Mouse (Mus musculus) forebrain, postnatal 0 days (tissue): ENCODE results near the gene Tmem182. TPM values are rescaled to one million over a fixed set of nuclear protein-coding genes. Genes with fewer than 3 reads are reported as not detected.
A peak's percentile ranks its signal among the peaks of the same experiment; 100 is the strongest.

Experiments
- ATAC-seq: fragments of 200-750 bp; cut with Nextera tagmentation; 2 replicates; pipeline ENCODE4 v1.8.0; 2017; ENCODE audit warnings: mild to moderate bottlenecking, moderate library complexity
- DNase-seq: peaks from one replicate; pipeline ENCODE4 v3.0.0-alpha.2; 2015
- H3K27ac ChIP-seq: fragments of 300-500 bp; sonication (generic); 2 replicates; pipeline ENCODE4 v1.5.1; 2014; ENCODE audit warnings: low read depth, mild to moderate bottlenecking, antibody characterized with exemption, low read length, moderate library complexity, mixed read lengths
- H3K27me3 ChIP-seq: fragments of 300-500 bp; sonication (generic); 2 replicates; pipeline ENCODE4 v1.6.1; 2014; ENCODE audit warnings: mild to moderate bottlenecking, low read length, mixed read lengths; ENCODE audit not compliant: insufficient read depth
- H3K36me3 ChIP-seq: fragments of 300-500 bp; sonication (generic); 2 replicates; pipeline ENCODE4 v1.6.1; 2014; ENCODE audit warnings: mild to moderate bottlenecking, moderate library complexity; ENCODE audit not compliant: insufficient read depth
- H3K4me1 ChIP-seq: fragments of 300-500 bp; sonication (generic); 2 replicates; pipeline ENCODE4 v1.6.1; 2014; ENCODE audit warnings: antibody characterized with exemption; ENCODE audit not compliant: insufficient read depth
- H3K4me2 ChIP-seq: fragments of 300-500 bp; sonication (generic); 2 replicates; pipeline ENCODE4 v1.6.1; 2014; ENCODE audit warnings: low read depth, mild to moderate bottlenecking, moderate library complexity
- H3K4me3 ChIP-seq: fragments of 300-500 bp; sonication (generic); 2 replicates; pipeline ENCODE4 v1.5.1; 2014; ENCODE audit warnings: low read depth, low read length, mixed read lengths
- H3K9ac ChIP-seq: fragments of 300-500 bp; sonication (generic); 2 replicates; pipeline ENCODE4 v1.6.1; 2014; ENCODE audit warnings: mild to moderate bottlenecking
- H3K9me3 ChIP-seq: fragments of 300-500 bp; sonication (generic); 2 replicates; pipeline ENCODE4 v1.6.1; 2016; ENCODE audit warnings: low read length
- CTCF ChIP-seq: sonication (generic); IDR thresholded peaks from 2 replicates; pipeline ENCODE4 v1.5.1; 2016; ENCODE audit warnings: antibody characterized with exemption, control low read depth, low read depth
- WGBS: fragments of 180-500 bp; shearing (Covaris S2); extraction: QIAGEN DNeasy Blood & Tissue Kit; methylation state at CpG from one replicate; pipeline ENCODE4 v1.1.7; 2014; 5-methylcytosine and 5-hydroxymethylcytosine counted together
- polyA plus RNA-seq: library from polyadenylated mRNA; unstranded; fragments of >200 nt; fragmentation: Nextera tagmentation; extraction: Ambion mirVana; gene quantifications from 2 replicates; pipeline ENCODE4 v1.2.1, GENCODE M21; 2015
- total RNA-seq: library from RNA; depleted of rRNA; stranded (reverse); fragments of >200 nt; gene quantifications from 2 replicates; pipeline ENCODE4 v1.2.3, GENCODE M21; 2014

Tmem182 gene
- total and polyA plus RNA-seq, 2 experiments from 2014 or later, result 0.24 to 0.27 TPM

DNA sequence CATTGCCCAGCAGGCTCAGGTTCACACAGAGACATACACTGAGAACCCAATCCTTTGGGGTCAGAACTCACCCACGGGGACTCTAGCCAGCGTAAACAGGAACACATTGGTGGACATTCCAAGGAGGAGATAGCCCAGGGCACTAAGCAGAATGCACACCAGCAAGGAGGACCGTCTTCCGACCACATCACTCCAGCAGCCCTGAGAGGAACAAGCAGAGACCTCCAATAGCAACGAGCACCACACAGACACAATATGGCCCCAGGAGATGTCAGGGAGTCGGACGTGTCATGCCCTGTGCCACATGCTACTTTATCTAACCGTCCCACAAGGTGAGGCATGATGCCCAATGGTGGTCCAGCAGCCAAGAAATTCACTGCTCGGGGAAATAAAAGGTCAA lies 21.1 kb upstream of the Tmem182 start:
- Histone ChIP-seq H3K4me1 (no peaks in the 10 kb centered on the region), H3K27ac (no peak overlapping the region), H3K27me3 (no peaks in the 10 kb centered on the region), H3K36me3 (peaks cover 34% of the 10 kb centered on the region), H3K4me2 (no peak overlapping the region), H3K4me3 (no peak overlapping the region), H3K9ac (no peak overlapping the region), H3K9me3 (peaks cover 6% of the 10 kb centered on the region)
- no peak for ATAC-seq
- DNase-seq, result no peak
- no peak for TF ChIP-seq CTCF
- 91% methylated on average over 9 of the region's 9 CpGs for WGBS

DNA sequence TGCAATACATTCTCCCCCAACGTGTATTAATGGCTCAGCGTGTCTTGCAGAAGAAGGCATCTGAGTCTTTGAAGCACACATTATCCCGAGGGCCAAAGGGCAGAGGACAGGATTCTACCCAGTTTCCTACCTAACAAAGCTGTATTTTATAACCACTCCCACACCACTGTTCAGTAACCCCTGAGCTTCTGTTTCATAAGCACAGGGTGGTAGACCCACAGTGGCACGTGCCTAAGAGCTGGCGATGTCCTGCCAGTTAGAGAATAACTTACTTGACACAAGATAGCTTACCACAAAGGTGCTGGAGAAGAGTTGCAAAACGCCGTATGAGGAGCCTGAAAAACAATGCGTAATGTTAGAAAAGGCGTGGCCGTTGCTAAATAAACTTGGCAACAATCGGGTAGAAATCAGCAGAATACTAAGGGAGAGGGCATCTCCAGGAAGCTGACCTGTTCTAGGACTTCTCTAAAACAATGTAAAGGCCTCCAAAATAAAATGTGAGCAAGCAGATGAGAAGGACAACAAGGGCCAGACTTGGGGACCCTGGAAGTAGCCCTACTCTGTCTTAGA lies 19.4 kb upstream of the Tmem182 start:
- Histone ChIP-seq H3K27me3 (no peaks in the 10 kb centered on the region), H3K9me3 (no peaks in the 10 kb centered on the region), H3K27ac (no peak overlapping the region), H3K4me3 (no peak overlapping the region), H3K9ac (no peak overlapping the region), H3K4me2 (no peak overlapping the region), H3K4me1 (peaks cover 2% of the 10 kb centered on the region; the same call in 1 of the 2 replicates), H3K36me3 (peaks cover 19% of the 10 kb centered on the region)
- no peak for ATAC-seq
- DNase-seq, result no peak
- WGBS, result 90% methylated on average over 11 of the region's 11 CpGs
- no peak for TF ChIP-seq CTCF

DNA sequence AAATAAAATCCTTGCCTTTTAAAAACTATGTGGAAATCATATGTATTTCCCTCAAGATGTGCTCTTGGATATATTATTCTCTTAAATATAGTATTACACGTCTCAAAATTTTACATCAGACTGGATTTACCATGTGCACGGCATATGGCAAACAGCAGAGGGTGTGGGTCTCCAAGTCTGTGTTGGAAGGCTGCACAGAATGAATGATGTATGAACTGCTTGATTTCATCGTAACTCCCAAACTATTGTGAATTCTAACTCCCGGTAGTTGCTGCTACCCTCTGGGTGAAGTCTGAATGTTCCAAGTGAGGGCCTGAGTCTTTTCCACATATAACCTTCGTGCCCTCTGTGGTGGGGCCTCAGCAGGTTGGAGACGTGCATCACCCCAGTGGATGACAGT lies 16.4 kb upstream of the Tmem182 start:
- Histone ChIP-seq H3K4me3 (no peak overlapping the region), H3K9me3 (no peaks in the 10 kb centered on the region), H3K27ac (peak overlapping the region; percentile 72), H3K4me2 (peak overlapping the region; percentile 64; the same call in 1 of the 2 replicates), H3K9ac (no peak overlapping the region), H3K27me3 (no peaks in the 10 kb centered on the region), H3K36me3 (peaks cover 9% of the 10 kb centered on the region), H3K4me1 (peaks cover 5% of the 10 kb centered on the region; the same call in 1 of the 2 replicates)
- WGBS, result 57% methylated on average over 6 of the region's 6 CpGs
- DNase-seq (peak; percentile 73), ATAC-seq (peak; percentile 73)
- no peak for TF ChIP-seq CTCF

DNA sequence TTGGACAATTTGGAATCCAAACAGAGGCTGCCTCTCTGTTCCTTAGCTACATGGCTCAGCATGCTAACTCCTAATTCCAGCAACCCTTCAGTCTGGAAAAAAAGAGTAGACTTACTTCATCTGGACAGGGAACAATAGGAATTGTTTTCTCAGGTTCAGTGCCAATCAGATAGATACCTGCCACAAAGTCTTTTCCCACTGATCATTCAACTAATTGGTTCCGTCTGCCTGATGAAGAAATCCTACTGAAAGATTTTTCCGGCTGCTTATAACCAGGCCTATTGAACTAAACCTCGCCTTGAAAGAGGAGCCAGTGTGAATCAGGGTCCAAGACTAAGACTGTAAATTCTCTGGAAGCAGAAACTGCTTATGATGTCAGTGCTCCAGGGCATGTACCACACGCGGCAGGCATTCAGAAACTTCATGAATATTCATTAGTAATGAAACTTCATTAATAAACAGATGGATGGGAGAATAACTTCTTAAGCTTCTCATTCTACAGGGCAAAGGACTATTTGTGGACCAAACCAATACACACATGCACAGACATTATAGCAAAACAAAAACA lies 15.7 kb upstream of the Tmem182 start:
- peaks cover 3% of the 10 kb centered on the region; the same call in 1 of the 2 replicates for H3K36me3 ChIP-seq
- peak overlapping the region; percentile 57; the same call in 1 of the 2 replicates for H3K9ac ChIP-seq
- ATAC-seq (peak; percentile 44), DNase-seq (peak; percentile 55)
- H3K4me1 ChIP-seq, result peaks cover 5% of the 10 kb centered on the region; the same call in 1 of the 2 replicates
- peak overlapping the region; percentile 55 for H3K4me3 ChIP-seq
- peak overlapping the region; percentile 51; the same call in 1 of the 2 replicates for H3K27ac ChIP-seq
- H3K9me3 ChIP-seq, result no peaks in the 10 kb centered on the region
- 7% methylated on average over 5 of the region's 5 CpGs for WGBS
- peak overlapping the region; percentile 64 for H3K4me2 ChIP-seq
- no peak for TF ChIP-seq CTCF
- no peaks in the 10 kb centered on the region for H3K27me3 ChIP-seq

DNA sequence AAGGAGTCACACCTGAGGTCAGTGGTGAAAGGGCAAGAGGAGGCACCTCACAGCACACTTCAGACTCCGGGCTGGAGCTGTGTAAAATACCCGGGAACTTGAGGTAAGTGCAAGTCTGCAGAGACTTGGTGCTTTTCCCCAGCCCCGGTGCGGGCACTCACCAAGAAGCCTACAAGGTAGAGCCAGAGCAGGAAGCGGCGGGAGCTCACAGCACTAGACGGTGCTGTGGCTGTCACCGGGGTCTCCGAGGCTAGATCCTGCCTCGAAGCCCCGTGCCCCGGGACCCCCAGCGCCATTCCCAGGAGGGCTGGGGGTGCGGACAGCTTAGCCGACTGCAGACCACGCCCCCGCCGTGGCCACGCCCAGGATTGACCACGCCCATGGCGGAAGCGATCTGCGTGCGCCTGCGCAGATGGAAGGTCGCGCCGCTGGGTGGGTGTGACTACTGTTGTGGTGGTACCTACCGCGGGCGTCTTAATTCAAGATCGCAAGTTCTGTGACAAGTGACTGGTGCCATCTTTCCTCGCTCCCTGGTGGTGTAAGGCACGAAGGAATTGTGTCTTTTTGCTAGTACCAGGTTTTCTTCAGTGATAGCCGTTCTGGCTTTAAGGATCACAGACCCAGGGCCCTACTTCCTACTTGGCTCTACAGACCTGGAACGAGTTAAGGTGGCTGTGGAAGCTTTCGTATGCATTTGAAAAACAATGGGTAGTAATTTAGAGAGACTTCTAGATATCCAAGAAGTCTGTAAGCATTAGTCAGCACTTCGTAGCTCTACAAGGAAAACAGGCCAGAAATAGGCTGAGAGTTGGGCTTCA lies 14.9 kb upstream of the Tmem182 start, which contains the start of gene Mfsd9:
Gene Mfsd9 (minus strand): TSS at position 364 of the 818 bp plus-strand sequence.
- ATAC-seq (peak; percentile 90), DNase-seq (peak; percentile 94)
- peak within 1 kb of the TSS; percentile 55 for H3K4me3 ChIP-seq
- no peak for TF ChIP-seq CTCF
- peak within 1 kb of the TSS; percentile 64 for H3K4me2 ChIP-seq
- H3K27me3 ChIP-seq, result no peaks in the 10 kb centered on the region
- no peaks in the 10 kb centered on the region; the same call in 1 of the 2 replicates for H3K36me3 ChIP-seq
- H3K9me3 ChIP-seq, result no peaks in the 10 kb centered on the region
- peak within 1 kb of the TSS; percentile 57 for H3K9ac ChIP-seq
- H3K27ac ChIP-seq, result peak within 1 kb of the TSS; percentile 51; the same call in 1 of the 2 replicates
- WGBS, result 11% methylated on average over 38 of the region's 38 CpGs
- H3K4me1 ChIP-seq, result peaks cover 5% of the 10 kb centered on the region; the same call in 1 of the 2 replicates

DNA sequence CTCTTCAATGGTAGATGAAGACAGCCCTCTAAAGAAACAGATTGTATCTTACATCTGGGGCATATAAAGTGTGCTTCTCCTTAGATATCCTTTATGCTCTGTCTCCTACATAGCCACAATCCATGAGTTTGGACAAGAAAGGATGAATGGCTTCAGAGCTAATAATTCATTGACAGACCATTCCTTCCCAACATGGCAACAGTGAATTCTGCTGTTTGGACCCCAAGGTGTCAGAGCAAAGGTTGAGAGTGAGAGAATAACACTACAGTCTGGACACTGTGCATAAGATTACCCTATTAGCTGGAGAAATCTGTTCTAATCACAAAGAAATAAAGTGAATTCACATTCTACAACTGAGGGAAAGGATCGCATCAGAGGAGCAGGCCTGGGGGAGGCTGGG lies 9.9 kb upstream of the Tmem182 start:
- ATAC-seq (no peak), DNase-seq (no peak)
- H3K36me3 ChIP-seq, result no peaks in the 10 kb centered on the region
- no peak overlapping the region for H3K9ac ChIP-seq
- peaks cover 5% of the 10 kb centered on the region; the same call in 1 of the 2 replicates for H3K4me1 ChIP-seq
- no peak overlapping the region for H3K4me3 ChIP-seq
- no peaks in the 10 kb centered on the region for H3K27me3 ChIP-seq
- H3K9me3 ChIP-seq, result no peaks in the 10 kb centered on the region
- 100% methylated on average over 1 of the region's 1 CpGs for WGBS
- no peak overlapping the region for H3K4me2 ChIP-seq
- TF ChIP-seq CTCF, result no peak
- no peak overlapping the region for H3K27ac ChIP-seq
